Mouse (Mus musculus): Measurements from ENCODE around the gene Vmp1.
A peak's percentile ranks its signal among the peaks of the same experiment; 100 is the strongest.

Gene Vmp1

GRCm38 (mm10) chr11:86558258-86558657 lies 125.4 kb downstream of the Vmp1 start:
- no peak for DNase-seq

GRCm38 (mm10) chr11:86553525-86553924 lies 130.1 kb downstream of the Vmp1 start:
- no peak for DNase-seq

DNA sequence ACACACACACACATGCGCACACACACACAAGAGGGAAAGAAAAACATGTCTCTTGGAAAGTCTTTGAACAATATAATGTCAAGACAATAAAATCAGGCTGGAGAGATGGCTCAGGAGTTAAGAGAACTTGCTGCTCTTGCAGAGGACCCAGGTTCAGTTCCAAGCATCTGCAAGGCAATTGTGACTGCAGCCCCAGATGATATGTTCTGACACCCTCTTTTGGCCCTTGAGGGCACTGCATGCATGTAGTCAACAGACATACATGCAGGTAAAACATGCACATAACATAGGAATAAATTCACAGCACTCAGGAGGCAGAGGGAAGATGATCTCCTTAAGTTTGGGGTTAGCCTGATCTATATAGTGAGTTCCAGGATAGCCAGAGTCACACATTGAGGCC lies 136.2 kb downstream of the Vmp1 start:
- DNase-seq = no peak

DNA sequence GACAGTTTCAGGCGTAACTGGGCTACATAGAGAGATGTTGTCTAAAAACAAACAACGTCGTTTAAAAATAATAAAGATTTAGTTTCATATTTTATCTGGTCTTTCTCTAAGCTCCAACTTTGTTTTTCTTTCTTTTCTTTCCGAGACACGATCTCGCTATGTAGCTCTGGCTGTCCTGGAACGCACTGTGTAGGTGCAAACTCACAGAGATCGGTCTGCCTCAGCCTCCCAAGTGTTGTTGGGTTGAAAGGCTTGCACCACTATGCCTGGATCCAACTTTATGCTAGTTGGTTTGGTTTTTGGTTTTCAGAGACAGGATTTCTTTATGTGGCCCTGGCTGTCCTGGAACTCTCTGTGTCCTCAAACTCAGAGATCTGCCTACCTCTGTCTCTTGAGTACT lies 138.1 kb downstream of the Vmp1 start:
- DNase-seq = no peak

GRCm38 (mm10) chr11:86544639-86545299 lies 138.9 kb downstream of the Vmp1 start, which contains the start of the genes Rps6kb1 and Tubd1:
Rps6kb1 (minus strand) TSS chr11:86544805.
Tubd1 (plus strand) TSS chr11:86544991.
- DNase-seq = peak; percentile 99

- DNase-seq = no peak
These were observed 139.5 kb downstream of the Vmp1 start for GRCm38 (mm10) chr11:86543960-86544638.

GRCm38 (mm10) chr11:86542851-86543250 lies 140.8 kb downstream of the Vmp1 start:
- DNase-seq = no peak

- no peak for DNase-seq
These were observed 143.2 kb downstream of the Vmp1 start for GRCm38 (mm10) chr11:86540476-86540845.

DNA sequence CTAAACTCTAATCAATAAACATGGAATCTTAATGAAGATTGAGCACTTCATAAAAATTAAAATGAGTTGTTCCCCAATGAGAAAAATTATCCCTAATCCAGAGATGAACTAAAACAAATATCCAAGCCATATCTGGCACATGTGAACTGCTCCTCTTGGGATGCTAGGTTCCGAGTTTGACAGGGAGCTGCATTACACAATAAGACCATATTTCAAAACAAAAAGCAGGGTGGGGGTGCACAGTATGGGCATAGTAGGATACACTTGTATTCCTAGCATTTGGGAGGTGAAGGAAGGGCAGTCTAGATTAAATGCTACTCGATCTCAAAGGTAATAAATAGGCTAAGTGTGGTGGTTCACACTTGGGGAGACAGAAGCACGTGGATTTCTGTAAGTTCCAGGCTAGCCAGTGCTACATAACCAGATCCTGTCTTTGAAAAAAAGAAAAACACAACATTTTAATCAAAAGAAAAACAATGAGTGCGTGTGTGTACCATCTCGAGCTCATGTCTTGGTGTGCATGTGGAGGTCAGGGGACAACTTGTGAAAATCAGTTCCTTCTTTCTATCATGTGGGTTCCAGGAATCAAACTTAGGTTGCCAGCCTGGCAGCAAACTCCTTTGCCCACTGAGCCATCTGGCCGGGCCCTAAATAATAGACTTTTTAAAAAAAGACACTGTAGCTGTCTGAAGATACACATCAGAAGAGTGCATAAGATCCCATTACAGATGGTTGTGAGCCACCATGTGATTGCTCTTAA lies 143.7 kb downstream of the Vmp1 start:
- no peak for DNase-seq

DNA sequence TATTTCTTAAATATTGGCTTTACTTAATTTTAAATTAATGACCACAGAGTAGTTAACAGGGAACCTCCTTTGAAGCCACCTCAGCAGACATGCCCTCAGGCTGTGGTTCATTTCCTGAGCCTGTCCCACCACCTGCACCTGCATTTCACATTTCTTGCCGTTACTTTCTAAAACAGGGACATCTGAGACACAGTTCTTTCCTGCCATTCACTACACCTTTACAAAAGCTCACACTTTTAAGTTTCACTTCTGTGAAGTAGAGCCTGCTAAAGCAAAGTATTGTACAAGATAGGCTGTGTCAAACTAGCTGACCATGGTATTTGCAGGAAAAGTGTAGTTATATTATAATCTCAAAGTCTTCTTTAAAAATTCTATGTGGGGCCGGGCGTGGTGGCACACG lies 144.8 kb downstream of the Vmp1 start:
- DNase-seq = no peak

DNA sequence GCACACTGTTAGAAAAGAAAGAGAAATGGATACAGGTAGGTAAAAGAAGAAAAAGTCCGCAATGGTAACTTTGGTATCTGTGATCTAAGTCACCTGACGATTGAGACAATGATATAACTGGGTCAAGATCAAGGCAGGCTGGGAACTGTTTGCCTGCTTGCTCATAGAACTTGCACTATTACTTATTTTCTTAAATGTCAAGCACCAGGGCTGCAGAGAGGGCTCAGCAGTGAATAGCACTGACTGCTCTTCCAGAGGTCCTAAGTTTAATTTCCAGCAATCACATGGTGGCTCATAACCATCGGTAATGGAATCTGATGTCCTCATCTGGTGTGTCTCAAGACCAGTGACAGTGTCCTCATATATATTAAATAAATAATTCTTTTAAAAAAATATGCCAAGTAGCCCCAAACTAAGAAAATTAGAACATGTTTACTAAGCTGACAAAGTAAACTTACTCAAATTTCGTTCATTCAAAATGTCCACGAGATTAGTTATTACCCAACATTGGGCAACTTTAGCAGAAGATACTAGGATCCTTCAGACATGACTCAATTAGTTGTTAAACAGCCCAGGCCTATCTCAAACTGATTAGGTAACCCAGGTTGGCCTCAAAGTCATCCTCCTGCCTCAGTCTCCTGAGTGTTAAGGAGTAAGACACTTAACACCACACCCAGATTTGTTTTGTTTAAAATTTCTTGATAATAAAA lies 149.3 kb downstream of the Vmp1 start:
- DNase-seq = no peak
